Mouse (Mus musculus) myocyte (in vitro differentiated cells): ENCODE data around the gene Eml1. TPM values are rescaled to one million over a fixed set of nuclear protein-coding genes. Genes with fewer than 3 reads are reported as not detected.

ENCODE experiments used
- H3K27me3 ChIP-seq: one replicate; pipeline ENCODE4 v1.6.1; 2011; ENCODE audit not compliant: control insufficient read depth, insufficient read depth, insufficient read length
- H3K36me3 ChIP-seq: one replicate; pipeline ENCODE4 v1.6.1; 2011; ENCODE audit not compliant: control insufficient read depth, insufficient read depth
- H3K4me2 ChIP-seq: one replicate; pipeline ENCODE4 v1.6.1; 2011; ENCODE audit warnings: low read depth, control low read depth
- H3K4me3 ChIP-seq: one replicate; pipeline ENCODE4 v1.5.1; 2011; ENCODE audit warnings: mild to moderate bottlenecking, control low read depth, moderate library complexity
- H3K79me2 ChIP-seq: one replicate; pipeline ENCODE4 v1.6.1; 2011; ENCODE audit not compliant: control insufficient read depth, insufficient read depth
- H3ac ChIP-seq: one replicate; pipeline ENCODE4 v1.6.1; 2011; ENCODE audit not compliant: control insufficient read depth, insufficient read length
- CEBPB ChIP-seq: IDR thresholded peaks from 2 replicates; pipeline ENCODE4 v1.6.1; 2011; ENCODE audit warnings: mild to moderate bottlenecking, moderate library complexity; ENCODE audit not compliant: poor library complexity, insufficient read depth, severe bottlenecking
- E2F4 ChIP-seq: IDR thresholded peaks from one replicate; pipeline ENCODE4 v1.6.1; 2011; ENCODE audit warnings: mild to moderate bottlenecking, control low read depth, moderate library complexity; ENCODE audit not compliant: insufficient read depth
- MAX ChIP-seq: IDR thresholded peaks from one replicate; pipeline ENCODE4 v1.6.1; 2011; ENCODE audit warnings: low read depth, mild to moderate bottlenecking, control low read depth
- MYOD1 ChIP-seq, 3 experiments: IDR thresholded peaks; one replicate each; pipeline ENCODE4 v1.6.1; 2011; ENCODE audit warnings: control low read depth in 2 of 3, low read depth in 2 of 3, mild to moderate bottlenecking in 2 of 3, moderate library complexity in 1 of 3; ENCODE audit not compliant: insufficient read length in 2 of 3, control insufficient read depth in 1 of 3
- MYOG ChIP-seq, 3 experiments: IDR thresholded peaks; one replicate each; pipeline ENCODE4 v1.6.1; 2011; ENCODE audit warnings: control low read depth in 2 of 3, low read depth in 2 of 3, mild to moderate bottlenecking in 2 of 3; ENCODE audit not compliant: insufficient read length in 2 of 3, control insufficient read depth in 1 of 3, insufficient read depth in 1 of 3
- POLR2A ChIP-seq: IDR thresholded peaks from one replicate; pipeline ENCODE4 v1.6.1; 2011; ENCODE audit warnings: low read depth, mild to moderate bottlenecking, control low read depth, moderate library complexity; ENCODE audit not compliant: insufficient read length
- POLR2AphosphoS2 ChIP-seq: IDR thresholded peaks from one replicate; pipeline ENCODE4 v1.6.1; 2011; ENCODE audit warnings: low read depth, control low read depth; ENCODE audit not compliant: insufficient read length
- REST ChIP-seq: IDR thresholded peaks from one replicate; pipeline ENCODE4 v1.6.1; 2011; ENCODE audit warnings: mild to moderate bottlenecking, control low read depth, moderate library complexity; ENCODE audit not compliant: insufficient read depth, insufficient read length
- SRF ChIP-seq: IDR thresholded peaks from one replicate; pipeline ENCODE4 v1.6.1; 2011; ENCODE audit warnings: low read depth; ENCODE audit not compliant: control insufficient read depth, insufficient read length
- TCF12 ChIP-seq: IDR thresholded peaks from one replicate; pipeline ENCODE4 v1.6.1; 2011; ENCODE audit warnings: mild to moderate bottlenecking, control low read depth; ENCODE audit not compliant: poor library complexity, insufficient read depth, severe bottlenecking
- TCF3 ChIP-seq: IDR thresholded peaks from one replicate; pipeline ENCODE4 v1.6.1; 2011; ENCODE audit warnings: low read depth, control low read depth; ENCODE audit not compliant: insufficient read length
- USF1 ChIP-seq: IDR thresholded peaks from one replicate; pipeline ENCODE4 v1.6.1; 2011; ENCODE audit warnings: low read depth, mild to moderate bottlenecking, control low read depth, moderate library complexity
- polyA plus RNA-seq: library from polyadenylated mRNA; unstranded; fragments of >200 nt; fragmentation: generic; extraction: Trizol; gene quantifications from one replicate; pipeline ENCODE4 v1.2.1, GENCODE M21; 2012; ENCODE audit warnings: missing spikeins

Eml1 gene
- polyA plus RNA-seq, 1 experiment, result 33.4 TPM

- H3K27me3 ChIP-seq, result peaks cover 6% of the 10 kb centered on the region
- no peaks in the 10 kb centered on the region for H3K79me2 ChIP-seq
- no peak overlapping the region for H3ac ChIP-seq
- TF ChIP-seq USF1, result no peak
- no peak for TF ChIP-seq SRF
- H3K4me3 ChIP-seq, result no peak overlapping the region
- no peak overlapping the region for H3K4me2 ChIP-seq
- no peaks in the 10 kb centered on the region for H3K36me3 ChIP-seq
Observed at GRCm38 (mm10) chr12:108349026-108349425, 21.7 kb upstream of the Eml1 start.

GRCm38 (mm10) chr12:108350931-108351330 lies 19.8 kb upstream of the Eml1 start:
- peaks cover 6% of the 10 kb centered on the region for H3K27me3 ChIP-seq
- H3K4me3 ChIP-seq, result no peak overlapping the region
- no peaks in the 10 kb centered on the region for H3K36me3 ChIP-seq
- no peak for TF ChIP-seq USF1
- TF ChIP-seq TCF12, result no peak
- TF ChIP-seq REST, result no peak
- no peak for TF ChIP-seq POLR2AphosphoS2
- TF ChIP-seq TCF3, result no peak
- no peak for TF ChIP-seq SRF
- no peak for TF ChIP-seq MYOG (IDR thresholded peaks at IDR 0.05; ENCODE audit: control insufficient read depth in 1 of 3, insufficient read depth in 1 of 3, insufficient read length in 2 of 3, low read depth in 2 of 3)
- no peak for TF ChIP-seq MAX
- TF ChIP-seq POLR2A, result no peak
- TF ChIP-seq MYOD1 (IDR thresholded peaks at IDR 0.05; ENCODE audit: control insufficient read depth in 1 of 3, insufficient read length in 2 of 3, low read depth in 2 of 3), result no peak
- H3K79me2 ChIP-seq, result no peaks in the 10 kb centered on the region
- H3ac ChIP-seq, result no peak overlapping the region
- H3K4me2 ChIP-seq, result no peak overlapping the region

GRCm38 (mm10) chr12:108352371-108353136 lies 18.2 kb upstream of the Eml1 start:
- Histone ChIP-seq H3K27me3 (peaks cover 6% of the 10 kb centered on the region), H3ac (no peak overlapping the region), H3K79me2 (no peaks in the 10 kb centered on the region), H3K4me2 (no peak overlapping the region), H3K36me3 (no peaks in the 10 kb centered on the region), H3K4me3 (no peak overlapping the region)
- no peak for TF ChIP-seq MYOG (IDR thresholded peaks at IDR 0.05; ENCODE audit: control insufficient read depth in 1 of 3, insufficient read depth in 1 of 3, insufficient read length in 2 of 3, low read depth in 2 of 3)
- TF ChIP-seq TCF12, result no peak
- TF ChIP-seq E2F4, result no peak
- TF ChIP-seq POLR2A, result no peak
- TF ChIP-seq CEBPB, result no peak
- no peak for TF ChIP-seq SRF
- no peak for TF ChIP-seq POLR2AphosphoS2
- no peak for TF ChIP-seq USF1
- TF ChIP-seq MYOD1 (IDR thresholded peaks at IDR 0.05; ENCODE audit: control insufficient read depth in 1 of 3, insufficient read length in 2 of 3, low read depth in 2 of 3), result no peak

- Histone ChIP-seq H3K4me3 (no peak overlapping the region), H3K36me3 (no peaks in the 10 kb centered on the region), H3K79me2 (no peaks in the 10 kb centered on the region), H3K27me3 (peaks cover 6% of the 10 kb centered on the region), H3ac (no peak overlapping the region), H3K4me2 (no peak overlapping the region)
- no peak for TF ChIP-seq POLR2AphosphoS2
- TF ChIP-seq REST, result no peak
- no peak for TF ChIP-seq TCF3
- no peak for TF ChIP-seq MYOD1 (IDR thresholded peaks at IDR 0.05; ENCODE audit: control insufficient read depth in 1 of 3, insufficient read length in 2 of 3, low read depth in 2 of 3)
- TF ChIP-seq TCF12, result no peak
- no peak for TF ChIP-seq MYOG (IDR thresholded peaks at IDR 0.05; ENCODE audit: control insufficient read depth in 1 of 3, insufficient read depth in 1 of 3, insufficient read length in 2 of 3, low read depth in 2 of 3)
- TF ChIP-seq POLR2A, result no peak
- TF ChIP-seq MAX, result no peak
- no peak for TF ChIP-seq E2F4
- TF ChIP-seq CEBPB, result no peak
- no peak for TF ChIP-seq USF1
- TF ChIP-seq SRF, result no peak
Observed at GRCm38 (mm10) chr12:108354284-108354683, 16.5 kb upstream of the Eml1 start.

GRCm38 (mm10) chr12:108355271-108355670 lies 15.5 kb upstream of the Eml1 start:
- no peaks in the 10 kb centered on the region for H3K36me3 ChIP-seq
- H3K4me3 ChIP-seq, result no peak overlapping the region
- H3K4me2 ChIP-seq, result no peak overlapping the region
- TF ChIP-seq MYOD1 (IDR thresholded peaks at IDR 0.05; ENCODE audit: control insufficient read depth in 1 of 3, insufficient read length in 2 of 3, low read depth in 2 of 3), result no peak
- TF ChIP-seq MAX, result no peak
- no peak for TF ChIP-seq REST
- TF ChIP-seq USF1, result no peak
- TF ChIP-seq POLR2A, result no peak
- TF ChIP-seq POLR2AphosphoS2, result no peak
- no peak for TF ChIP-seq TCF3
- no peak for TF ChIP-seq MYOG (IDR thresholded peaks at IDR 0.05; ENCODE audit: control insufficient read depth in 1 of 3, insufficient read depth in 1 of 3, insufficient read length in 2 of 3, low read depth in 2 of 3)
- no peak for TF ChIP-seq TCF12
- no peak for TF ChIP-seq E2F4
- no peak for TF ChIP-seq CEBPB
- TF ChIP-seq SRF, result no peak
- peaks cover 6% of the 10 kb centered on the region for H3K27me3 ChIP-seq
- no peaks in the 10 kb centered on the region for H3K79me2 ChIP-seq
- H3ac ChIP-seq, result no peak overlapping the region
